Mouse (Mus musculus) liver, embryonic 14.5 days (tissue): ENCODE data around the gene Apoc3.
A peak's percentile ranks its signal among the peaks of the same experiment; 100 is the strongest.

Source experiments
- CTCF ChIP-seq: IDR thresholded peaks from 2 replicates; pipeline ENCODE4 v1.5.1; 2016; ENCODE audit warnings: antibody characterized with exemption, low read depth, control low read depth
- EP300 ChIP-seq: IDR thresholded peaks from 2 replicates; pipeline ENCODE4 v1.6.1; 2016; ENCODE audit warnings: antibody characterized with exemption, low read depth

GRCm38 (mm10) chr9:46246752-46247324 lies 11.4 kb upstream of the Apoc3 start:
- TF ChIP-seq CTCF (peak; percentile 81), EP300 (no peak)
